Mouse (Mus musculus): ENCODE measurements around the gene Tmem42. TPM values are rescaled to one million over a fixed set of nuclear protein-coding genes. Genes with fewer than 3 reads are reported as not detected.
A peak's percentile ranks its signal among the peaks of the same experiment; 100 is the strongest.

Gene Tmem42
- polyA plus RNA-seq, 2 experiments: 3.9 to 6.6 TPM

DNA sequence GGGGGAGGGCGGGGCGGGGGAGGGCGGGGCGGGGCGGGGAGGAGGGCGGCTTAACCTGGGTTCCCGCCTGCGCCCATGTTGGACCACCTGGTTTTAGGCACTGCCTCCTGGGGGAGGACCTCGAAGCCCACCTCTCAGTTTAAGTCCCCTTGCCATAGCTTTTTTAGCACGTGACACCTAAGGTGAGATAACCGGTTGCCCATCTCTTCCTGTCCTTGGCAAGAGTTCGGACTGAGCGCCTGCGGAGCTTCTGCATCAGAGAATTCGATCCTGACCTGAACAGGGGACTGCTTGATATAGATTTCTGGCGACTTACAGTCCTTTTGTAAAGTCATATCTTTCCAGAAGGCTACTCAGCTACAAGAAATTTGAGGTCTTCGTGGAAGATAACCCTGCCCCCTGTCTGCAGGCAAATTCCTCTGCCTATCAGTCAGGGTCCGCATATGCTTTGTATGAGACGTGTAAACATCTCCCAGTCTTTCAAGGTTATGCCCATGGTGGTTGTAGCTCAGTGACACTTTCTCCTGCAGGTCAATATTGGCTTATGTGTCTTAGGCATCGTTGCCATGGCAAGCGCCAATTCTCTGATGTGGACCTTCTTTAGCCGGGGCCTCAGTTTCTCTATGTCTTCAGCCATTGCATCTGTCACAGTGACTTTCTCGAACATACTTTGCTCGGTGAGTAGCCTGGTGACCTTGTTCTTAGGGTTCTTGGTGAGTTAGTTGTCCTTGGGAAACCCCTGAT, 682 bp downstream of the Tmem42 start:
- peaks cover 4 to 15% of the 10 kb centered on the region in 2 experiments; a peak in 3 of 4 replicates for H3K4me1 ChIP-seq (replicated peaks; ENCODE audit: control insufficient read depth in 2 of 2, insufficient read depth in 2 of 2, low read length in 1 of 2)
- H3K36me3 ChIP-seq (replicated peaks; ENCODE audit: control insufficient read depth, insufficient read depth, low read depth): peaks cover 16% of the 10 kb centered on the region
- ATAC-seq (ENCODE audit: insufficient read depth) (no peak), DNase-seq (ENCODE audit: low read depth in 3 of 3, low spot score in 3 of 3) (no peak)
- TF ChIP-seq EP300 (IDR thresholded peaks at IDR 0.05; ENCODE audit: low read depth) (no peak), CTCF (IDR thresholded peaks at IDR 0.05; ENCODE audit: low read depth) (0 out of 2 replicates have a peak, but pooled peaks have one; percentile 10)
- no peak overlapping the region for H3K27ac ChIP-seq
- WGBS (ENCODE audit: insufficient replicate concordance): 29% methylated on average over 18 of the region's 24 CpGs
- peak overlapping the region; percentile 31; the same call in 1 of the 2 replicates for H3K9ac ChIP-seq (replicated peaks)
- H3K27me3 ChIP-seq (ENCODE audit: control insufficient read depth, insufficient read depth, low read length): no peaks in the 10 kb centered on the region
- H3K4me3 ChIP-seq (ENCODE audit: insufficient read depth in 1 of 2, low read depth in 2 of 2, low read length in 2 of 2): peak overlapping the region; percentile 65 to 82
- no peaks in the 10 kb centered on the region for H3K9me3 ChIP-seq (ENCODE audit: control insufficient read depth, low read length)
- peak overlapping the region; percentile 72 for H3K4me2 ChIP-seq (ENCODE audit: low read depth)

DNA sequence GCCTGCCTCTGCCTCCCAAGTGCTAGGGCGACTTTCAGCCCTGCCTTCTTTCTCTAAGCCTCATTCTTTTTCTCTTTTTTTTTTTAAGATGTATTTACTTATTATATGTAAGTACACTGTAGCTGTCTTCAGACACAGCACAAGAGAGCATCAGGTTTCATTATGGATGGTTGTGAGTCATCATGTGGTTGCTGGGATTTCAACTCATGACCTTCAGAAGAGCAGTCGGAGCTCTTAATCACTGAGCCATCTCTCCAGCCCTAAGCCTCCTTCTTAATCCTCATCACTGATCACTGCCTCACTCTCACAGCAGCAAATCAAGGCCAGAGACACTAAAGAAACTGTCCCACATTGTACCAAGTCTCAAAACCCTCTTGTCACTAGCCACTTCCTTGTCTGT, 3.1 kb downstream of the Tmem42 start:
- Histone ChIP-seq H3K9ac (replicated peaks) (no peak overlapping the region), H3K4me1 (replicated peaks; ENCODE audit: control insufficient read depth in 2 of 2, insufficient read depth in 2 of 2, low read length in 1 of 2) (peaks cover 4 to 14% of the 10 kb centered on the region in 2 experiments; a peak in 3 of 4 replicates), H3K4me3 (ENCODE audit: insufficient read depth in 1 of 2, low read depth in 2 of 2, low read length in 2 of 2) (no peak overlapping the region), H3K27ac (no peak overlapping the region), H3K36me3 (replicated peaks; ENCODE audit: control insufficient read depth, insufficient read depth, low read depth) (no peaks in the 10 kb centered on the region), H3K27me3 (ENCODE audit: control insufficient read depth, insufficient read depth, low read length) (no peaks in the 10 kb centered on the region), H3K9me3 (ENCODE audit: control insufficient read depth, low read length) (no peaks in the 10 kb centered on the region), H3K4me2 (ENCODE audit: low read depth) (no peak overlapping the region)
- no peak for TF ChIP-seq CTCF (IDR thresholded peaks at IDR 0.05; ENCODE audit: low read depth)
- TF ChIP-seq EP300 (IDR thresholded peaks at IDR 0.05; ENCODE audit: low read depth): no peak
- DNase-seq (ENCODE audit: low read depth in 3 of 3, low spot score in 3 of 3): no peak
- ATAC-seq (ENCODE audit: insufficient read depth): no peak
- WGBS (ENCODE audit: insufficient replicate concordance): 69% methylated on average over 2 of the region's 2 CpGs

DNA sequence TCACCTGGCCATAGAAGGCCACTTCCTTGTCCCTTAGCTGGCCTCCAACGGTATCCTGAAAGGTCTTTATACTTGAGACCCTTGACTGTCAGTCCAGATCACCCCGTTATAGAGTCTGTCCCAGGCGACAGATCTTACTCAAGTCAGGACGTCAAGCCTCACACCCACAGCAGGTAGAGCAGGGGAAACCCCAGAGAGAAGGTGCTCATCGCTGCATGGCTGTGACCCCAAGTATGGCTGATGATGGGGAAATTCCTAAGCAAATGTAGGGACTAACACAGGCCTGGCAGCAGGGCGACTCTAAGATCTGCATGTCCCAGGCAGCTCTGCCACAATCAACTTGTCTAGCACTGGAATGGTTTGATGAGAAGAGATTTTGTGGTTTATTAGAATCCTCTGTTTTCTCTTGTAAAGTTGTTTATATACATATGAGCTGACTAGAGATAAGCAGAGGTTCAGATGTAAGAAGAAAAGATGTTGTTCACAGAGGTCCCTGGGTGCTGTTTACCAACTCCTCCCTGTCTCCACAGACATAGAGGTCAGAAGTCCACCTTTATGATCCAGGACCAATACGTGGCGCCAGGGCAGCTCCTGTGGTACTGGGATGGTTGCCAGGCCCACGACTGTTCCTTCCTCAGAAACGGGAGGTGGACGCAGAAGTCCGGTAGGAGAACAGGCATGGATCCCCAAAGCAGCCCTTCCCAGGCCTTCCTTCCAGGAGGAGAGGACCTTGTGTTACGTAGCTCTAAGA, 10.5 kb downstream of the Tmem42 start:
- no peak for ATAC-seq (ENCODE audit: insufficient read depth)
- Histone ChIP-seq H3K9me3 (ENCODE audit: control insufficient read depth, low read length) (no peaks in the 10 kb centered on the region), H3K27ac (no peak overlapping the region), H3K4me1 (replicated peaks; ENCODE audit: control insufficient read depth in 2 of 2, insufficient read depth in 2 of 2, low read length in 1 of 2) (no peaks in the 10 kb centered on the region), H3K27me3 (ENCODE audit: control insufficient read depth, insufficient read depth, low read length) (no peaks in the 10 kb centered on the region), H3K36me3 (replicated peaks; ENCODE audit: control insufficient read depth, insufficient read depth, low read depth) (no peaks in the 10 kb centered on the region), H3K9ac (replicated peaks) (no peak overlapping the region), H3K4me3 (ENCODE audit: insufficient read depth in 1 of 2, low read depth in 2 of 2, low read length in 2 of 2) (no peak overlapping the region), H3K4me2 (ENCODE audit: low read depth) (no peak overlapping the region)
- DNase-seq (ENCODE audit: low read depth in 3 of 3, low spot score in 3 of 3): no peak
- WGBS (ENCODE audit: insufficient replicate concordance): 65% methylated on average over 13 of the region's 13 CpGs
- TF ChIP-seq CTCF (IDR thresholded peaks at IDR 0.05; ENCODE audit: low read depth) (no peak), EP300 (IDR thresholded peaks at IDR 0.05; ENCODE audit: low read depth) (no peak)

DNA sequence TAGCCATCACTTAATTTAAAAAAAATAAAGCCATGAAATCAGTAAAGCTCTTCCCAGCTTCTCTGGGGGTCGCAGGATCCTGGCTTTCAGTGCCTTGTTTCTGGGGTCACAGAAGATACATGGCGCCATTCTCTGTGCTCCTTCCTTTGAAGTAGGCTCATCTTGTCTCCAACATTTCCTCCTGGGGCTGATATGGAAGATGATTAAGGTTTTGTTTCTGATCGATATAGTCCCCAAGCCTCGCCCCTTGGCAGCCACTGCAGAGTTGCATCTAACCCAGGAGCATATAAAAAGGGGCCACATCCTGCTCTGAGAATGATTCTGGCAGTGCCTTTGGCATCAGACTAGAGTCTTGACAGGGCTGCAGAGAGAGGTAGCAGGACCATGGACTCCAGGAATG, 13.3 kb downstream of the Tmem42 start, which contains the start of gene Tgm4:
Gene Tgm4 (plus strand): TSS at position 301 of the 400 bp plus-strand sequence.
- Histone ChIP-seq H3K36me3 (replicated peaks; ENCODE audit: control insufficient read depth, insufficient read depth, low read depth) (no peaks in the 10 kb centered on the region), H3K9ac (replicated peaks) (no peak within 1 kb of the TSS), H3K9me3 (ENCODE audit: control insufficient read depth, low read length) (no peaks in the 10 kb centered on the region), H3K4me1 (replicated peaks; ENCODE audit: control insufficient read depth in 2 of 2, insufficient read depth in 2 of 2, low read length in 1 of 2) (no peaks in the 10 kb centered on the region), H3K27ac (no peak within 1 kb of the TSS), H3K4me2 (ENCODE audit: low read depth) (no peak within 1 kb of the TSS), H3K27me3 (ENCODE audit: control insufficient read depth, insufficient read depth, low read length) (no peaks in the 10 kb centered on the region), H3K4me3 (ENCODE audit: insufficient read depth in 1 of 2, low read depth in 2 of 2, low read length in 2 of 2) (no peak within 1 kb of the TSS)
- DNase-seq (ENCODE audit: low read depth in 3 of 3, low spot score in 3 of 3) (no peak), ATAC-seq (ENCODE audit: insufficient read depth) (no peak)
- 62% methylated on average over 4 of the region's 4 CpGs for WGBS (ENCODE audit: insufficient replicate concordance)
- no peak for TF ChIP-seq EP300 (IDR thresholded peaks at IDR 0.05; ENCODE audit: low read depth)

DNA sequence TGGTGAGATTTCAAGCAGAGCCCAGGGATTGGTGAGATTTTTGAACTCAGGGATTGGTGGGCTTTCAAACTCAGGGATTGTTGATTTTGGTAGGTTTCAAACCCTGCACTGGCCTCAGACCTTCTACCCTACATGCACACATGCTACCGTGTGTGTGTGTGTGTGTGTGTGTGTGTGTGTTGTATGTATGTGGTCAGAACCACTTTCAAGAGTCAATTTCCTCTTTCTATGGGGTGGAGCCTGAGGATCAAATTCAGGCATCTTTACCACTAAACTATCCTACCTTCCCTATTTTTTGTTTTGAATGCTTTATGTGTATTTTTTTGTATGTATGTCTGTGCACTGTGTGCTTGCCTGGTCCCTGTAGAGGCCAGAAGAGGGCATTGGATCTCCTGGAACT, 26.5 kb downstream of the Tmem42 start:
- TF ChIP-seq EP300 (IDR thresholded peaks at IDR 0.05; ENCODE audit: low read depth) (no peak), CTCF (IDR thresholded peaks at IDR 0.05; ENCODE audit: low read depth) (no peak)
- no peaks in the 10 kb centered on the region for H3K9me3 ChIP-seq (ENCODE audit: control insufficient read depth, low read length)
- no peak overlapping the region for H3K27ac ChIP-seq
- 26% methylated on average over 1 of the region's 1 CpGs for WGBS (ENCODE audit: insufficient replicate concordance)
- H3K27me3 ChIP-seq (ENCODE audit: control insufficient read depth, insufficient read depth, low read length): no peaks in the 10 kb centered on the region
- no peak overlapping the region for H3K4me2 ChIP-seq (ENCODE audit: low read depth)
- no peak overlapping the region for H3K9ac ChIP-seq (replicated peaks)
- H3K4me3 ChIP-seq (ENCODE audit: insufficient read depth in 1 of 2, low read depth in 2 of 2, low read length in 2 of 2): no peak overlapping the region
- ATAC-seq (ENCODE audit: insufficient read depth): no peak
- DNase-seq (ENCODE audit: low read depth in 3 of 3, low spot score in 3 of 3): no peak
- H3K36me3 ChIP-seq (replicated peaks; ENCODE audit: control insufficient read depth, insufficient read depth, low read depth): no peaks in the 10 kb centered on the region
- no peaks in the 10 kb centered on the region for H3K4me1 ChIP-seq (replicated peaks; ENCODE audit: control insufficient read depth in 2 of 2, insufficient read depth in 2 of 2, low read length in 1 of 2)
